ENCODE assay signal across 24 mouse cellular contexts in genomic region chr9:93846411-93846810, GRCm38 (mm10).
A peak's percentile ranks its signal among the peaks of the same experiment; 100 is the strongest.
DNase-seq lines count a peak whose midpoint lies in the region; ATAC-seq lines count a peak whose summit lies in the region.
"Had no signal": no experiment of that assay in that cellular context is flagged by ENCODE, and none has a peak within 500 bp of the region (broad histone marks: within the 10 kb centered on the region; RNA-seq: fewer than 3 reads in every experiment).

No protein-coding gene starts in this region.

- no peaks in the 10 kb centered on the region for H3K36me3 ChIP-seq in forebrain, embryonic 16.5 days (ENCODE audit: control insufficient read depth, insufficient read depth)
- no peaks in the 10 kb centered on the region for H3K36me3 ChIP-seq in forebrain, embryonic 12.5 days (replicated peaks)
- no peaks in the 10 kb centered on the region for H3K36me3 ChIP-seq in midbrain, embryonic 14.5 days (ENCODE audit: control insufficient read depth, insufficient read depth, low read length)
- H3K36me3 ChIP-seq in midbrain, embryonic 11.5 days (ENCODE audit: control insufficient read depth, insufficient read depth, low read length), result no peaks in the 10 kb centered on the region
- H3K36me3 ChIP-seq: G1E; hindbrain, embryonic 12.5 days had no signal

- H3K4me2 ChIP-seq in forebrain, embryonic 16.5 days (ENCODE audit: low read length), result no peak overlapping the region
- no peak overlapping the region for H3K4me2 ChIP-seq in forebrain, embryonic 12.5 days
- no peak overlapping the region for H3K4me2 ChIP-seq in midbrain, embryonic 14.5 days (ENCODE audit: low read length)
- no peak overlapping the region for H3K4me2 ChIP-seq in midbrain, embryonic 11.5 days
- H3K4me2 ChIP-seq: forebrain, embryonic 13.5 days; heart, embryonic 11.5 days; hindbrain, embryonic 12.5 days had no signal

- H3K9me3 ChIP-seq in forebrain, embryonic 16.5 days (ENCODE audit: control insufficient read depth, low read length), result no peaks in the 10 kb centered on the region
- no peaks in the 10 kb centered on the region for H3K9me3 ChIP-seq in forebrain, embryonic 12.5 days
- no peaks in the 10 kb centered on the region for H3K9me3 ChIP-seq in midbrain, embryonic 14.5 days (ENCODE audit: control insufficient read depth, low read length)
- no peaks in the 10 kb centered on the region for H3K9me3 ChIP-seq in midbrain, embryonic 11.5 days (ENCODE audit: control insufficient read depth, low read length)
- H3K9me3 ChIP-seq: forebrain, embryonic 13.5 days; hindbrain, embryonic 12.5 days had no signal

- H3K27ac ChIP-seq in forebrain, embryonic 16.5 days (ENCODE audit: low read length), result no peak overlapping the region
- H3K27ac ChIP-seq in forebrain, embryonic 12.5 days, result no peak overlapping the region
- H3K27ac ChIP-seq in midbrain, embryonic 14.5 days (replicated peaks; ENCODE audit: low read depth, low read length), result no peak overlapping the region
- no peak overlapping the region for H3K27ac ChIP-seq in midbrain, embryonic 11.5 days (ENCODE audit: low read depth, low read length)
- H3K27ac ChIP-seq: forebrain, embryonic 13.5 days; hindbrain, embryonic 12.5 days had no signal

- H3K4me1 ChIP-seq in forebrain, embryonic 16.5 days (replicated peaks; ENCODE audit: control insufficient read depth, insufficient read depth, low read length), result 0 out of 2 replicates have a peak, but pooled peaks cover 2% of the 10 kb centered on the region
- no peaks in the 10 kb centered on the region for H3K4me1 ChIP-seq in forebrain, embryonic 12.5 days
- H3K4me1 ChIP-seq in midbrain, embryonic 14.5 days (ENCODE audit: control insufficient read depth, insufficient read depth, low read length), result no peaks in the 10 kb centered on the region
- H3K4me1 ChIP-seq in midbrain, embryonic 11.5 days (ENCODE audit: control insufficient read depth, insufficient read depth, low read length), result no peaks in the 10 kb centered on the region
- H3K4me1 ChIP-seq: forebrain, embryonic 13.5 days; hindbrain, embryonic 12.5 days had no signal

- no peak overlapping the region for H3K4me3 ChIP-seq in forebrain, embryonic 16.5 days (replicated peaks; ENCODE audit: low read length)
- no peak overlapping the region for H3K4me3 ChIP-seq in forebrain, embryonic 12.5 days (replicated peaks)
- H3K4me3 ChIP-seq in midbrain, embryonic 14.5 days (replicated peaks; ENCODE audit: low read depth, low read length), result no peak overlapping the region
- H3K4me3 ChIP-seq in midbrain, embryonic 11.5 days (ENCODE audit: low read depth, low read length), result no peak overlapping the region
- H3K4me3 ChIP-seq: forebrain, embryonic 13.5 days; hindbrain, embryonic 12.5 days had no signal

- peak; percentile 36; the same call in 1 of the 2 replicates for ATAC-seq in forebrain, embryonic 16.5 days
- no peak for ATAC-seq in forebrain, embryonic 12.5 days (ENCODE audit: low FRiP score)
- ATAC-seq in midbrain, embryonic 14.5 days (ENCODE audit: low FRiP score, low TSS enrichment), result no peak
- ATAC-seq in midbrain, embryonic 11.5 days (ENCODE audit: low FRiP score), result no peak
- ATAC-seq: forebrain, embryonic 13.5 days; hindbrain, embryonic 16.5 days; inflammation-experienced regulatory T-cells, adult 6 months; intestine, embryonic 16.5 days; Patski had no signal

- peak; percentile 13 for DNase-seq in midbrain, embryonic 14.5 days
- no peak for DNase-seq in midbrain, embryonic 11.5 days (ENCODE audit: low spot score, missing footprints)
- DNase-seq in brain, adult 2 months (ENCODE audit: low read depth, low spot score), result peak; percentile 11
- DNase-seq in brain, embryonic 18.5 days (ENCODE audit: low read depth, low spot score), result peak; percentile 20
- no peak for DNase-seq in ovary, adult 18-20 months (ENCODE audit: low spot score)
- DNase-seq: adrenal gland, postnatal 10 days; adrenal gland, postnatal 36 days; B cell, adult 2 months; cerebellum, adult 18-20 months; cerebellum, adult 9-10 months; cerebellum, postnatal 14 days; gastrocnemius, postnatal 10 days; heart, adult 11 months had no signal

- no peaks in the 10 kb centered on the region for H3K27me3 ChIP-seq in forebrain, embryonic 16.5 days (replicated peaks; ENCODE audit: control insufficient read depth, insufficient read depth, low read length)
- H3K27me3 ChIP-seq in forebrain, embryonic 12.5 days, result no peaks in the 10 kb centered on the region
- no peaks in the 10 kb centered on the region for H3K27me3 ChIP-seq in midbrain, embryonic 14.5 days (ENCODE audit: control insufficient read depth, insufficient read depth, low read length)
- H3K27me3 ChIP-seq in midbrain, embryonic 11.5 days (ENCODE audit: control insufficient read depth, insufficient read depth, low read length), result no peaks in the 10 kb centered on the region
- H3K27me3 ChIP-seq: CH12.LX; forebrain, embryonic 13.5 days; hindbrain, embryonic 12.5 days; Patski had no signal

- no peak overlapping the region for H3K9ac ChIP-seq in forebrain, embryonic 16.5 days (replicated peaks; ENCODE audit: low read depth, low read length)
- H3K9ac ChIP-seq in forebrain, embryonic 12.5 days, result no peak overlapping the region
- no peak overlapping the region for H3K9ac ChIP-seq in midbrain, embryonic 14.5 days (replicated peaks; ENCODE audit: low read length)
- no peak overlapping the region for H3K9ac ChIP-seq in midbrain, embryonic 11.5 days (ENCODE audit: low read length)
- H3K9ac ChIP-seq: forebrain, embryonic 13.5 days; hindbrain, embryonic 12.5 days had no signal

Comparison
In these comparisons a context has a peak if more than half of its experiments do, and no peak if none do; other contexts are left out.
1. DNase-seq: peak in midbrain, embryonic 14.5 days (single experiment), brain, adult 2 months (single experiment) and brain, embryonic 18.5 days (single experiment); none in midbrain, embryonic 11.5 days (single experiment) and ovary, adult 18-20 months (single experiment).